Mouse (Mus musculus): ENCODE results near the gene Gm10570. TPM values are rescaled to one million over a fixed set of nuclear protein-coding genes. Genes with fewer than 3 reads are reported as not detected.

Gene Gm10570
- total and polyA plus RNA-seq, 2 experiments from 2014 or later: 1.9 TPM; not detected in 1

- peak; percentile 70 for DNase-seq (ENCODE audit: low spot score)
- Histone ChIP-seq H3K4me2 (ENCODE audit: low read depth, low read length, poor library complexity, severe bottlenecking) (peak overlapping the region; percentile 96), H3K27me3 (ENCODE audit: insufficient read depth, low read length) (no peaks in the 10 kb centered on the region), H3K4me1 (ENCODE audit: insufficient read depth, low read length) (no peaks in the 10 kb centered on the region), H3K4me3 (ENCODE audit: low read depth, low read length) (peak overlapping the region; percentile 70), H3K9ac (replicated peaks; ENCODE audit: low read length, poor library complexity, severe bottlenecking) (peak overlapping the region; percentile 77), H3K27ac (ENCODE audit: low read depth, low read length) (peak overlapping the region; percentile 85), H3K36me3 (ENCODE audit: insufficient read depth, low read length) (no peaks in the 10 kb centered on the region), H3K9me3 (ENCODE audit: low read length) (no peaks in the 10 kb centered on the region)
- TF ChIP-seq CTCF (IDR thresholded peaks at IDR 0.05): no peak
- under 1% methylated on average over 29 of the region's 29 CpGs for WGBS
- peak; percentile 81 for ATAC-seq (ENCODE audit: low FRiP score)
Observed at GRCm38 (mm10) chr4:130274346-130275015, 34.0 kb downstream of the Gm10570 start.

- peak overlapping the region; percentile 96 for H3K4me2 ChIP-seq (ENCODE audit: low read depth, low read length, poor library complexity, severe bottlenecking)
- no peaks in the 10 kb centered on the region for H3K36me3 ChIP-seq (ENCODE audit: insufficient read depth, low read length)
- peak overlapping the region; percentile 77 for H3K9ac ChIP-seq (replicated peaks; ENCODE audit: low read length, poor library complexity, severe bottlenecking)
- H3K27ac ChIP-seq (ENCODE audit: low read depth, low read length): peak overlapping the region; percentile 85
- peak; percentile 48 for ATAC-seq (ENCODE audit: low FRiP score)
- no peaks in the 10 kb centered on the region for H3K4me1 ChIP-seq (ENCODE audit: insufficient read depth, low read length)
- no peaks in the 10 kb centered on the region for H3K27me3 ChIP-seq (ENCODE audit: insufficient read depth, low read length)
- H3K9me3 ChIP-seq (ENCODE audit: low read length): no peaks in the 10 kb centered on the region
- WGBS: 6% methylated on average over 11 of the region's 12 CpGs
- DNase-seq (ENCODE audit: low spot score): no peak
- peak overlapping the region; percentile 70 for H3K4me3 ChIP-seq (ENCODE audit: low read depth, low read length)
- no peak for TF ChIP-seq CTCF (IDR thresholded peaks at IDR 0.05)
Observed at GRCm38 (mm10) chr4:130273698-130274345, 34.7 kb downstream of the Gm10570 start.

DNA sequence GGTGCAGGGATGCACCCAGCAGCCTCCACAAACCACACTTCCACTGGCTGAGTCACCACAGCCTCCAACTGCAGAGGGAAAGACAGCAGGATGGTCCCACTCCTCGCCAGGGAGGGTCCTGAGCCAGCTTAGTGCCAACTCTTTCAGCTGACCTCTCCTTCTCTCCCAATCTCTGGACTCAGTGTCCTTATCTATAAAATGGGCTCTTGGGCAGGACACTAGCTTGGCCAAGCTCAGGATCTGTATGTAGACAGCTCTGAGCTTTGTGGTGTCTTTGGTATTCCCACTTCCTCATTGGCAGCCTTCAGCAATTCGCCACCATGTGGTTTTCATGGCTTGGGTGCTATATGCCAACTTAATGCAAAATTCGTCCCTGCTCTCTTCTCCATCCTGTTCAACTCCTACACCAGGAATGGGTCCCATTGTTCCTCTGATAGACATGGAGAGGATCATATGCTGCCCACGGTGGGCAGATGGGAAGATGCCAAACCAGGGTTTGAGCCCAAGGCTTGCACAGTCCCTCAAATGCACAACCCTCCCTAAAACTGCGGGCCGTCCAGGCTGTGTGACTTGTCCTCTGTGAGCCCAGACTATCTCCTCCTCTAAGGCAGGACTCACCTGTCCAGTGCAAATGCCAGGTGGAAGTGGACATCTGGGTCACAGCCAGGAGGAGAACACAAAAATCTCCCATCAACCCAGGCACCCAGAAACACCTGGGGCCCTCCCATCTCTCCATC is 37.7 kb downstream of the Gm10570 start:
- DNase-seq (ENCODE audit: low spot score) (no peak), ATAC-seq (ENCODE audit: low FRiP score) (no peak)
- Histone ChIP-seq H3K9ac (replicated peaks; ENCODE audit: low read length, poor library complexity, severe bottlenecking) (no peak overlapping the region), H3K27ac (ENCODE audit: low read depth, low read length) (no peak overlapping the region), H3K4me1 (ENCODE audit: insufficient read depth, low read length) (no peaks in the 10 kb centered on the region), H3K9me3 (ENCODE audit: low read length) (no peaks in the 10 kb centered on the region), H3K36me3 (ENCODE audit: insufficient read depth, low read length) (no peaks in the 10 kb centered on the region), H3K4me3 (ENCODE audit: low read depth, low read length) (no peak overlapping the region), H3K27me3 (ENCODE audit: insufficient read depth, low read length) (no peaks in the 10 kb centered on the region), H3K4me2 (ENCODE audit: low read depth, low read length, poor library complexity, severe bottlenecking) (no peak overlapping the region)
- 91% methylated on average over 6 of the region's 6 CpGs for WGBS
- TF ChIP-seq CTCF (IDR thresholded peaks at IDR 0.05): no peak

GRCm38 (mm10) chr4:130270089-130270488 is 38.4 kb downstream of the Gm10570 start:
- Histone ChIP-seq H3K4me3 (ENCODE audit: low read depth, low read length) (no peak overlapping the region), H3K9ac (replicated peaks; ENCODE audit: low read length, poor library complexity, severe bottlenecking) (no peak overlapping the region), H3K4me2 (ENCODE audit: low read depth, low read length, poor library complexity, severe bottlenecking) (no peak overlapping the region), H3K27me3 (ENCODE audit: insufficient read depth, low read length) (no peaks in the 10 kb centered on the region), H3K36me3 (ENCODE audit: insufficient read depth, low read length) (no peaks in the 10 kb centered on the region), H3K27ac (ENCODE audit: low read depth, low read length) (no peak overlapping the region), H3K4me1 (ENCODE audit: insufficient read depth, low read length) (no peaks in the 10 kb centered on the region), H3K9me3 (ENCODE audit: low read length) (no peaks in the 10 kb centered on the region)
- 89% methylated on average over 8 of the region's 8 CpGs for WGBS
- DNase-seq (ENCODE audit: low spot score) (peak; percentile 75), ATAC-seq (ENCODE audit: low FRiP score) (no peak)
- TF ChIP-seq CTCF (IDR thresholded peaks at IDR 0.05): no peak

- ATAC-seq (ENCODE audit: low FRiP score): no peak
- WGBS: 87% methylated on average over 10 of the region's 10 CpGs
Observed at GRCm38 (mm10) chr4:130268736-130269135, 39.7 kb downstream of the Gm10570 start.

DNA sequence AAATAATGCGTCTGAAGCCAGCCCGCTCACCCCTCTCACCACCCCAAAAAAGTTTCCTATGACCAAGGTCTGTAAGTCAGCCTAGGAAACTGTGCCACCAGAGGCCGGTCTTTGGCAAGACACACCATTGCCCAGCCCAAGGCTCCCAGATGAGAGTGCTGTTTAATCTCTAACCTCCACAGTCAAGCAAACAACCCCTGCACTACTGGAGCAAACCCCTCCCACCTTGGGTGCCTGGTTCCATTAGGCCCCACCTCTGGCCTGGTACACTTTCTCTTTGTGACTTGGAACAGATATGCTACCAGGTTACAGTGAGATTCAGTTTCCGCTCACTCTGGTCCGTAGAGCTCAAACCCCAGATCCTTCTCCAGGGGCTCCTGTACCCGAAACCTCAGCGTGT is 41.4 kb downstream of the Gm10570 start:
- TF ChIP-seq CTCF (IDR thresholded peaks at IDR 0.05): no peak
- Histone ChIP-seq H3K9ac (replicated peaks; ENCODE audit: low read length, poor library complexity, severe bottlenecking) (no peak overlapping the region), H3K27ac (ENCODE audit: low read depth, low read length) (no peak overlapping the region), H3K4me1 (ENCODE audit: insufficient read depth, low read length) (no peaks in the 10 kb centered on the region), H3K4me3 (ENCODE audit: low read depth, low read length) (no peak overlapping the region), H3K4me2 (ENCODE audit: low read depth, low read length, poor library complexity, severe bottlenecking) (no peak overlapping the region), H3K9me3 (ENCODE audit: low read length) (no peaks in the 10 kb centered on the region), H3K27me3 (ENCODE audit: insufficient read depth, low read length) (no peaks in the 10 kb centered on the region), H3K36me3 (ENCODE audit: insufficient read depth, low read length) (no peaks in the 10 kb centered on the region)
- no peak for DNase-seq (ENCODE audit: low spot score)
- WGBS: 78% methylated on average over 7 of the region's 7 CpGs
- no peak for ATAC-seq (ENCODE audit: low FRiP score)

More at GRCm38 (mm10) chr4:130268736-130269135, 39.7 kb downstream of the Gm10570 start:
- Histone ChIP-seq H3K9me3 (ENCODE audit: low read length) (no peaks in the 10 kb centered on the region), H3K36me3 (ENCODE audit: insufficient read depth, low read length) (no peaks in the 10 kb centered on the region), H3K4me1 (ENCODE audit: insufficient read depth, low read length) (no peaks in the 10 kb centered on the region), H3K4me2 (ENCODE audit: low read depth, low read length, poor library complexity, severe bottlenecking) (no peak overlapping the region), H3K4me3 (ENCODE audit: low read depth, low read length) (no peak overlapping the region), H3K27ac (ENCODE audit: low read depth, low read length) (no peak overlapping the region), H3K9ac (replicated peaks; ENCODE audit: low read length, poor library complexity, severe bottlenecking) (no peak overlapping the region), H3K27me3 (ENCODE audit: insufficient read depth, low read length) (no peaks in the 10 kb centered on the region)
- no peak for TF ChIP-seq CTCF (IDR thresholded peaks at IDR 0.05)
- DNase-seq (ENCODE audit: low spot score): no peak

All from midbrain, postnatal 0 days (tissue).